Mouse (Mus musculus) brain, adult 2 months (tissue): Measurements from ENCODE around the gene Sf3b6.
"Not testable (repeated sequence)": the region's sequence is repeated elsewhere in the genome, so short reads cannot be mapped to it uniquely, and the experiment has no call there.

Experiments used
- DNase-seq: peaks from one replicate; pipeline ENCODE4 v3.0.0; 2011; ENCODE audit warnings: low read depth, low spot score

Sf3b6 gene

DNA sequence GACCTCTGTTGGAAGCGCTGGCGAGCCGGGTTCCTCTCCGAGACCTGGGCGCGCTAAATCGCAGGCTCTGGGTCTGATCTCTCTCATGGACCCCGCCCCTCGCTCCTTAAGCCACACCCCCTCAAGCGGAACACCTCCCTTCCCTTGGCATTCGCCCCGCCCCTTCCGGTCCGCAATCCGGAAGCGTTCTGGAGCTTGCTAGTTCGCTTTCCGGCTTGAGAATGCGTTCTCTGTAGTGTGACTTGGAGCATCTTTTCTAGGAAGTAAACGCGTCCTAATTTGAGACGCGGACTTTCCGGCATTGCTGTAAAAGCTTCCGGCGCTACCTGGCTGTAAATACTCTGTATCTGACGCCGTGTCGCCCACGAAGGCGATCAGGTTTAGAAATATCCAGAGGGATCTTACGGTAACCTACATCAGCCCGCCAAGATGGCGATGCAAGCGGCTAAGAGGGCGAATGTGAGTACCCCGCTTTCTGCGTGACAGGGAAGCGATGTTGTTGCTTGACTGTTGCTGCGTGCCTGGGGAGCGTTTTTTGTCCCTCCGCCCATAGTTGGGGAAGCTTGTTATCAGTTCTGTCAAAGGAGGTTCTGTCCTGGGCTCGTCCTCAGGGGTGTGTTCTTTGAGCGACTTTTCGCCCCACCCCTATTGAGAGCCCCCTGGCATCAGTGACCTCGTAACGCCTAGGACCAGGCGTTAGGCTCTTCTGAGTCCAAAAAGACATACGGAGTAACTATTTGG is at the start of gene Sf3b6:
TSS of gene Sf3b6 (plus strand) at position 184 of the 741 bp plus-strand sequence.
- peak; percentile 99 for DNase-seq

DNA sequence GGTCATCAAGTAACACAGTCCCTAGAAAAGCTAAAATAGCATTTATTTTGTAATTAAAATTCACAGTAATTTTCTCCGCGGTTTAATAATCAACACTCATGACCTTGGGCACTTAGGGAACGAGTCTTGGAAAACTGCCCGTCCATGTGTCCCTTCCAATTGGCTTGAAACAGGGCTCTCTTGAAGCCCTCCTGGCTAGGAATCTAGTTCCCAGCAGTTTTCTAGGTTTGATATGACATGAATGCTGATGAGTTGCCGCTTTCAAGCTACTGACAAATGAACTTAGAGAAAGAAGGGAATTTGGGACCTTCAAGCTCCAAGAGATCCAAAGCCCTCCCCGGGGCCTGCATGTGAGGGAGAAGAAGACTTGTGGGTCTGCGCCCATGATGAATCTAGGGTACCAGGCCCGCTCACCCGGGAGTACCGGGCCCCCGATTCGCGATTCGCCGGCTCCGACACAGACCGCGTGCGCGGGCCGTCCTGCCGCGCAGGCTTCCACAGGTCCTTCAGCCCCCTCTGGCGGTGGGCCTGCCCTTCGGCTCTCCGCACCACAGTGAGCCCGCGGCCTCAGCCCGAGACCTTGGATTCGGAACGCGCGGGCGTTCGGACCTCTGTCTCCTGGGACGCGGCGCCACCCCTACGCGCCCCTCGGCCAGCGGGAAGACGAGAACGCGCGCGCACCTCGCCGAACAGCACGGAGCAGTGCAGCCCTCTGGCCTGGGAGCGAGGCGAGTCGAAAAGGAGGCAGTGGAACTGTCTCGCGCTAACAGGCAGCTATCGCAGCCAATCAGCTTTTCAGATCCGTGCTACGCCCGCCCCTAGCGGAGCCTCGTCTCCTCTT is 48.6 kb upstream of the Sf3b6 start, which contains the start of the genes Pfn4 and Fam228b:
TSS of gene Pfn4 (plus strand) at position 531 of the 841 bp plus-strand sequence.
TSS of gene Fam228b (minus strand) at position 776 of the 841 bp plus-strand sequence.
- DNase-seq = peak; percentile 96

DNA sequence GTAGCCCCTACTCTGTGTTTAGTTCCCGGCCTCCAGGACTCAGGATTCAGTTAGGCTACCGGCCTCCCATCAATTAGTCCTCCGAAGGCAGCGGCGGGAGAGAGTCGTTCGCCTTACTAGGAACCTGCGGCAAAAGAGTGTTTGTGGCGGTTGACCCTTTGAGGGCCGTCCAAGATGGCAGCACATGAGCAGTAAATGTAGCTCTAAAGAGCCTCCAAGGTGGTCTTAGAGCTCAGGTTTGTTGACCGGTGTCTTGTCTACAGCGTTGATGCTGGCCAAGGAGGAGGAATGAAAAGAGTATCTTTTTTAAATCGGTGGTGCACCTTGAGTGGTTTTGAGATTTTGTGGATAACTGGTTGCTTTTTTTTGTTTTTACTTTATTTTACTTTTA is 48.0 kb upstream of the Sf3b6 start:
- DNase-seq = no peak

DNA sequence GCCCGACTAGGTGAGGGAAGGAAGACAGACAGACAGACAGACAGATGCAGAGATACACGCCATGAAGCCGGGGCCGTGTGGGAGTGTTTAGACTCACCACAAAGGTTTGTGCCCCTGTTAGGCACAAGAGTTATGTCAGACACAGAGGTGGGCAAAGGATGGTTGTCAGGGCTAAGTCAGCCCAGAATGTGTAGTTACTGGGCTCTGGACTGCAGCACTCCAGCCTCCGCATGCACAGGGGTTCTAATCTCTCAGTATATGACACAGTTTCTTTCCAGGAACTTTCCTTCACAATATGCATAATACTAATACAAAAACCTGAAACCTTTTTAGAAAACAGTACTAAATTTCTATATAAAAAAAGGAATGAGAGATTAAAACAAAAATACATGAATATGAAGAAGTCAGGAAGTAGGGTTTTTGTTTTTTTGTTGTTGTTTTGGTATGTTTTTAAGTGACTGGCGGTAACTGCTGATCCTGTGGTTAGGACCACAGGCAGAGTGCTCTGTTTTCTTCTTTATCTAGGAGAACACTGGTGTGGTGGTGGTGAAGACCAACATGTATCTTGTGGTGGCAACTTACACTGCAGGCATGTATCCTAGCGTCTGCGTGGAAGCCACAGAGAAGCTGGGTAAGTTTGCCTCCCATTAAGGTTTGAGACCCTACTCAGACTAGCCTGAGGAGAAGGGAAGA is 42.3 kb upstream of the Sf3b6 start:
- no peak for DNase-seq

DNA sequence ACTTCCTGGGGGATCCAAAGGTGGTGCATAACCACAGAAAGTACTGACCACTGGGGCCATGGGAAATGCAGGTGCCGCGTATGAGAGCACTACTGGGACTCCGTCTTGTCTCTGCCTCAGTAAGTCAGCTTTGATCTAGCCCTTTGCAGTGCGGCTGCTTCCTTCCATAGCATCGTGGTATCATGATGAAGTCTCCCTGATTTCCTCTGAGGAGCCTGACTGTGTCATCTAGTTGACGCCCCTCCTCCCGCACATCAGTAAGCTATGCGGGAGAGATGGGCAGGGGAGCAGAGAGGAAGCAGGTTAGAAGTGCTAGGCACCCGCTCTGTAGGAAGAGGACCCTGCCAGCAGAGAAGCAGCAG is 41.8 kb upstream of the Sf3b6 start:
- DNase-seq = no peak

DNA sequence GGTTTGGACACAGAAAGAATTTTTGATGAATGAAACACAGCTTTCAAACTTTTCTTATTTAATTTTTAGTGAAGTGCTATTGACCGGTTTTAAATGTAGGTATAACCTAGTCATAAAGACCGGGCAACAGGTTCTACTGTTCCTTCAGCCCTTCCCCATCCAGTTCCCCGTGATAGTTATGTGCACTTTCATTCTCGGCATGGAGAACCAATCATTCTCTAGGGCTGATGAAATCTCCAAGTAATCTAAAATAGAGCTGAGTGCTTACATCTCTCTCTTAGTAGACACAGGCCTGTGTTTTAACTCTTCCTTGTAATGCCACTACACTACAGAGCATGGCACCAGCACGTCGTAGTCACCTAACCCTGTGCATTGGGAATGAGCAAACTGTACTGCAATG is 39.6 kb upstream of the Sf3b6 start:
- DNase-seq = no peak

DNA sequence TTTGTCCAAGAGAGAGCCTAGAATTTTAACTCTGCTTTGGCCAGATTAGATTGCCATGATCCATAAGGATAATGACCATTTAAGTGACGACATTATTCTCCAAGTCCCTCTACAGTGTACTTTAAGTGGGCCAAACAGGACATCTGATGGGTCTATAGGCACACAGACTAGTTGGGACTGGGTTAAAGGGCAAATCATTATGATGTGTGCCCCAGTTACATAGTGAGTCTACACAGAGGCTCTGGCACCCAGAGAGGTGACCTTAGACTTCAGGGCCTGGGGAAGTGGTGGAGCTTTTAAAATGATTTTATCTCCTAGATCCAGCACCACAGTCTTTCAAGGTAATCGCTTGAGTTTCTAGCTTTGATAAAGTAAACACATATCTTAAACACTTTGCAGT is 37.1 kb upstream of the Sf3b6 start:
- DNase-seq = no peak

DNA sequence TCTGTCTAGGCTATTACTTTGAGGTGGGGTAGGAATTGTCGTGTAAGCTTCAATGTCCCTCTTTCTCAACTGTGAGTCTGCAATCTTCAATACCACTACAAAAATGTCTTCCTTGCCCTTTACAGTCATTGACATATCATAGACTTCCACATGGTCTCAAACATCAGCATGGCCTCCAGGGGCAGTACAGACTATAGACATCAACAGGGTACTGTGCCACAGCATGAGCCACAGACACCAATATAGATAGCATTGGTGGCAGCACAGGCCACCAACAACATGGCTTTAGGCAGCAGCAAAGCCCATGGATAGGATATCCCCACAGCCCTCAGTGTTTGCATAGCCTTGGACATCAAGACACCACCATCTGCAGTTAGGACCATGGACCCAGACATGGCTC is 36.1 kb upstream of the Sf3b6 start:
- DNase-seq = no peak

DNA sequence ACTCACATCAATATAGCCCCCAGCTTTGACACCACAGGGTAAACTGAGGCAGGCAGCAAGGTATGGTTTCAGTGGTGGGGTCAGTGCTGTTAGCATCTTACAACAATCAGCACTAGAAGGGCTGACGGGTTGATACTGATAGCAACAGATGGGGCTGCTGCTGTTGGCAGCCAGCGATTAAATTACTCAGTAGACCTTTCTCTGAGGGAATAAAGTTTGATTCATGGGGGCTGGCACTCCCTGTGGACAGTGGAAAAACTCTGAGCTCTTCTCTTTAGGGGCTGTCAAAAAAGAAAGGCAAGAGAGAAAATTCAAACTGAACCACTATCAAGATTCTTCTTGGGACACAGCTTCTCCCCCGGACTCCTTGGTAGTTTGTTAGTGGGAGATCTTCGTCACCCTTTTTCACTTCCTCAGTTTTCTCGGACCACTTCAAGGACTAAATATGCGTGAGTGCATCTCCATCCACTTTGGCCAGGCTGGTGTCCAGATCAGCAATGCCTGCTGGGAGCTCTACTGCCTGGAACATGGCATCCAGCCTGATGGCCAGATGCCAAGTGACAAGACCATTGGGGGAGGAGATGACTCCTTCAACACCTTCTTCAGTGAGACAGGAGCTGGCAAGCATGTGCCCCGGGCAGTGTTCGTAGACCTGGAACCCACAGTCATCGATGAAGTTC is 35.5 kb upstream of the Sf3b6 start:
- DNase-seq = not testable (repeated sequence)

DNA sequence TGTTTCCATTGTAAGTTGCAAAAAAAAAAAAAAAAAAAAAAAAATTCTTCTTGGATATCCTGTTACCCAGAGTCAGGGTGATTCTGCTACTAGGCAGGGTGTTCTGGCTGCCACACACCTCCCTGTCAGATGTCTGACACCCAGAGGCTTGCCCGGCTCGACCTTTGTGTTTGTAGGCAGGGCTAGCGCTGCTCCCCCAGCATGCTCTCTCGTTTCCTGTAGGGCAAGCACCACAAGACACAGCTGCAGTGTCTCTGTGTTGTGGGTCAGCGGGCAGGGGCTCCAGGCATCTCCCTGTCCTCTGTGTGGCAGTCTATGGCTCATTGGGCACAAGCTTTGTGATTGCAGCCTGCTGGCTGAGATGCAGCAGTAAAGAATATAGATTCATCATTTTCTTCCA is 33.7 kb upstream of the Sf3b6 start:
- DNase-seq = no peak

DNA sequence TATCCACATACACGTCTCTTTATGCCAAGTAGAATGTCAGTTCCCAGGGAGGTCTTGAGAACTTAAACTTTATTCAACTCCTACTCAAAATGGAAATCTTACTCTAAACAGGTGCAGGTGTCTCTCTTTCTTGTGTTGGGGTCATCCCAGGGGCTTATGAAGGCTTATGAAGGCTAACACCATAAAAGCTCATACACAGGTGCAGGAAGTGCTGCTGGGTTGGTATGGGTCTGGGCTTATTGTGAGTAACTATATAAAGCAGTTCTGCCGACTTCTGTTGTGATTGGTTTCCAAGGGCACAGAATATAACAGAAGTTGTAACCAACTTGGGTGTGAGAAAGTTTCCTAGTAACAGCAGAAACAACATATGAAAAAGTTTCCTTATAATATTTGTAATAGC is 32.9 kb upstream of the Sf3b6 start:
- no peak for DNase-seq

DNA sequence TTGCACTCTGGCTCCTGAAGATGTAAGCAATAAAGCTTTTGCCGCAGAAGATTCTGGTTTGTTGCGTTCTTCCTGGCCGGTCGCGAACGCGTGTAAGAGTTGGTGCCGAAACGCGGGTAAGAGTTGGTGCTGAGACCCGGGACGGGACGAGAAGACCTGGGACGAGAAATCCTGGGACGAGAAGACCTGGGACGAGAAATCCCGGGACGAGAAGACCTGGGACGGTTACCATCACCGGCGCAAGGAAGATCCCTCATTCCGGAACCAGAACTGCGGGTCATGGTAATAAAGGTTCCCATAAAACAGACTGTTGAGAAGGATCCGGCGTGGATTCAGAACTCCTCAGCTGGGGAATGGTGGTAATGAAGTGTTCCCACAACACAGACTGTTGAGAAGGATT is 29.2 kb upstream of the Sf3b6 start:
- not testable (repeated sequence) for DNase-seq

DNA sequence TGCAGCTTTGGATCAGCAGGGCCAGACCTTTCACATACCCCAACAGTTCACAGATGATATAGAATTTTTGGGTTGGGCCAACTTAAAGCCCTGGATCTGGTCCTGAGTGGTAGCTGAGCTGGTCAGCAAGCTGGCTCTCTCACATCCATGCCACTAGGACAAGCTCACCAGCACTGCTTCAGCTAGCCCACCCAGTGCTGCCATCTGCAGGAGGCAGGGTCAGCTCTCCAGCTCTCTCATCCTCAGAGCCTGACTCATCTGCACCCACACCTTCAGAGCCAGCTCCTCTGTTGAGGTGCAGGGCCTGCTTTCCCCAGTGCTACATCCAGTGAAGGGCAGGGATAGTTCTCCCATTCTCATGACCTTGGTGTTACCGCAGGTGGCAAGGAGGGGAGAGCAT is 23.6 kb upstream of the Sf3b6 start:
- peak; percentile 61 for DNase-seq

DNA sequence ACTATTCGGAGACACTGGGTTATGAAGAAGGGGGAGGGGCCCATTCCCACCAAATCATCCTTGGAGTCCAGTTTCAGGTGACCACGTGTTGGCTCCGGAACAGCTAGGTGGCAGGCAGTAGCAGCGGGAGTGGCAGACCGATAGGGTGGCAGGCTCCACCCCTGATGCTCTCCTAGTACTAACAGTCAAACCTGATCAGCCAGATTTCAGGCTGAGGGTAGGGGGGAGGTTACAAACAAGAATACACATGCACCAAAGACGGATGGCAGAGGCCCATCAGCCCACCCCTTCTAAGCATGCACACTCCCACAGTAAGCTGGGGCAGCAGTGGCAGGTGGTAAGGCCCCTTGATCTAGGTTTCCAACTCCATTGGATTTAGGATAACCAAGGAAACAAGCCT is 19.9 kb upstream of the Sf3b6 start:
- DNase-seq = not testable (repeated sequence)

DNA sequence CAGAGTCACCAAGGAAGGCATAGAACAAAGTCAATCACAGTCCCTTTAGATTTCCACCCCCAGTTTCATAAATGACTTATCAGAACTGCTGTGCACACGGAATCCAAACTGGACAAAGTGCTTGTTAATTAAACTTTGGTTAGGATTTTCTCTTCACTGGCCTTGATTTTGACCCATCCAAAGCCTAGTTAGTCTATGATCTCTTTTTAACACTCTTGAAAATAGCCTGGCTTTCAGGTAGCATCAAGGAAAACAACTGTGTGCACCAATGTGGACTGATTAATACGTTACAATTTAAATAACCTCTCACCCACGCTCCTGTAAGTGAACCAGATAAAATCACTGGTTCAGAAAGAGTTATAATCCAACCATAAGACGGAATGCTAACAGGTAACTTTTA is 6.3 kb upstream of the Sf3b6 start:
- no peak for DNase-seq

DNA sequence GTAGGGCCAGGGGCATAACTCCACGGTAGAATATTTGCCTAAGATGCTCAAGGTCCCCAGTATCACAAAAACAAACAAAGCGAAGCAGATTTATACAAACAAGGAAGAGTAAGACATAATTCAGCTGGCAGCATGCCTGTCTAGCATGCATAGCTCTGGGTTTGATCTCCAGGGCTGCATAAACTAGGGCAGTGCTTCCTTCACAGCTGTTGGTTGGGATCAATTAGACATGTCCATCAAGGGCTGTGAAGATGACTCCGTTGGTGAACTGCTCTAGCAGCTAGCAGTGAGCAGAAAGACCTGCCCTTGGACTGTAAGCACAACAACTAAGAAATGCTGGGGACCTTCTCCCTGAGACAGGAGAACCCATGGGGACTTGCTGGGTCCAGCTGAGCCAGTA is 5.6 kb upstream of the Sf3b6 start:
- DNase-seq = no peak

DNA sequence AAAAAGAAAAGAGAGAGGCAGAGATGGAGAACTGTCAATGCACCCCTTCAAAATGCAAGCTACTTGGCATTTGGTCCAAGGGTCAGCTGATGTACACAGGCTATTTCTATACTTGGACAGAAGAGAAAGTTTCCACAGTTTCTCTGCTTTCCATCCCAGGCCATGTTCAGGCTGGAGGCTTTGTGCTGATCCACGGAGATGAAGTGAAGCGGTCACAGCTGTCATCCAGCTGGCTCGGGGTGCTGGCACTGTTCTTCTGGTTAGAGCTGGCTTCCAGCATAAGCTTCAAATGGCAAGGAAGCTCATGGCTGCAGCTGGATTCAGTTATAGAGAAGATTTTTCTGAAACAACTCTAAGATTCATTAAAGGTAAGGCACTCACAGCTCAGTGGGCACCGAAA is 3.7 kb upstream of the Sf3b6 start:
- peak; percentile 17 for DNase-seq

DNA sequence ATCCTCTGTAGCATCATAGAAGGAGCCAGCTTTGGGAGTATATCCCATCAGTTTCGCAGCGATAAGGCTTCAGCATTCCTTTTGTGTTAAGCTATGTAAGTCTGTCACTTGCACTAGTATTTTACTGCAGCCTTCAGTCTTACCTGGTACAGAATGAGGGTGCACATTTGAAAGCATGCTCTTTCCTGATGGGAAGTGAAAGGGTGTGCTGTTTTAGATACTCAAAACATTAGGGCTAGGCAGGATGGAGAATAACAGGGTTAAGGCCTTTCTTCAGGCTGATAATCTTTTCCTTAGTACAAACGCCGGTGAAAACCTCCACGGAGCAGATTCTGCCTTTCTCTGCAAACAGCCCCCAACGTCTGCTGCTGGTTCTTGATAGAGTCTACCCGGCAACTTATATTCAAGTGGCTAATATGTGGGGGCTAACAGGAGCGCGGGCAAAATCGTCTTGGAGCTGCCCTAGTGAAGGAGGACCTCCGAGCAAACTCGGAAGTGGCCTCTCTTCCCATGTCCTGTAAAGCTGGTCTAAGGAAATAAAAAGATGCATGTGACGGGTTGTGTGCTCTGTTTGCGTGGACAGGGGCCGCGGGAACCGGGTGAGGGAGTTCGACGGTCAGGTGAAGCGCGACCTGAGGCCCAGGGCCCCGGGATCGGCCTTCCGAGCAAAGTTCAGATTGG is 524 bp upstream of the Sf3b6 start:
- DNase-seq = no peak

DNA sequence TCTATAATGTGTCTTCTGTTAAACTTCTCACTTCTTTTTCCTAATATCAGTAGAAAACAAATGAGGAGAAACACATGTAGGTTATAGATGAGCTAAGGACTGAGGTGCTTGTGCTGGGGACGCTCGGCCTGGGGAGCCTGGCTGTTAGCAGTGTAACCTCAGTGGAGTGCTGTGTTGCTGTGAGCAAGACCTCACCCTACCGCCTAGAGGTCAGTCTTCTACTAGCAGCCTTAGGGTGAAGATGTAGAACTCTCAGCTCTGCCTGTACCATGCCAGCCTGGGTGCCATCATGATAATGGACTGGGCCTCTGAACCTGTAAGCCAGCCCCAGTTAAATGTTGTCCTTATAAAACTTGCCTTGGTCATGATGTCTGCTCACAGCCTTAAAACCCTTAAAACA is 9.9 kb downstream of the Sf3b6 start:
- DNase-seq = no peak

DNA sequence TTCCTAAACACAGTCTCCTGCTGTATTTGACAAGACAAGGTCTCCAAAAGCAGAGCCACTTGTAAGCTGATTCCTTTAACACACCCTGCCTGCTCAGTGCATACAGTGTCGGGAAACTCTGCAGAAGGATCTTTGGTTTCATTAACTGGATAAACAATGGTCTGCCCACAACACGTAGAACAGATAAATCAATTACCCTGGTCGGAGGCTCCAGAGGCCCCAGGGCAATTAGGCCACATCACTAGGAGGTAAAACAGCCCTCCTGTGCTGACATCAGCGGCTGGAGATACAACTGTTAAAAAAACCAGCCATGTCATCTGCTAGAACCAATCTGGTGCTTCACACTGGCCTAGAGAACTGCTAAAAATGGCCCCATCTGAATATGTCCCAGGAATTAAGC is 19.6 kb downstream of the Sf3b6 start:
- no peak for DNase-seq

DNA sequence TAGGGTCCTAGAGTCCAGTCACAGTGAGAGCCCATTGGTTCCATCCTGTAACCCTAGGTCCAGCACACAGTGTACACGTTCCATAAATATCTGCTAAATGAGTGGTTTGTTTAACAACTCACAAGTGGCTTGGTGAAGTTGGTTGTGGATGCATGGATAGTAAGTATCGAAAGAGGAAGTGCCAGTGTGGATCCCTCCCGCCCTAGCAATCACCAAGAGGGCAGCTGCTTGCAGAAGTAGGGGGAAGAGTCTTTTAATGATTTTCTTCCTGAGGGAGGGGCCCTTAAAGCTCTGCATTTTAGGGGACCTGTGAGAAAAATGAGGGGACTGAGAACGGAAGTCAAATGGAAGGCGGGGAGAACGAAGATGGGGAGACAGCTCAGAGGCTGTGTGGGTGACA is 22.7 kb downstream of the Sf3b6 start:
- no peak for DNase-seq
